Mouse (Mus musculus) erythroblast, adult 5-6 weeks (primary cell): ENCODE results near the gene Slc3a1. TPM values are rescaled to one million over a fixed set of nuclear protein-coding genes. Genes with fewer than 3 reads are reported as not detected.
A peak's percentile ranks its signal among the peaks of the same experiment; 100 is the strongest.

ENCODE experiments used
- ATAC-seq: replicated peaks from 2 replicates; pipeline ENCODE4 v1.8.0; 2016; ENCODE audit warnings: moderate number of reproducible peaks, mild to moderate bottlenecking, moderate TSS enrichment, inconsistent platforms; ENCODE audit not compliant: poor library complexity, low FRiP score, severe bottlenecking
- total RNA-seq, 2 experiments: library from RNA; stranded (forward) in 1 of 2; stranded (reverse) in 1 of 2; fragments of 150-400 nt in 1 of 2; fragments of 200-764, 138-1000 nt in 1 of 2; gene quantifications; 2 replicates each; pipeline versions ENCODE4 v1.2.3 to v1.2.4; 2015 to 2017; ENCODE audit warnings: low replicate concordance in 2 of 2

Gene Slc3a1
- total RNA-seq, 2 experiments from 2014 or later, result not detected

DNA sequence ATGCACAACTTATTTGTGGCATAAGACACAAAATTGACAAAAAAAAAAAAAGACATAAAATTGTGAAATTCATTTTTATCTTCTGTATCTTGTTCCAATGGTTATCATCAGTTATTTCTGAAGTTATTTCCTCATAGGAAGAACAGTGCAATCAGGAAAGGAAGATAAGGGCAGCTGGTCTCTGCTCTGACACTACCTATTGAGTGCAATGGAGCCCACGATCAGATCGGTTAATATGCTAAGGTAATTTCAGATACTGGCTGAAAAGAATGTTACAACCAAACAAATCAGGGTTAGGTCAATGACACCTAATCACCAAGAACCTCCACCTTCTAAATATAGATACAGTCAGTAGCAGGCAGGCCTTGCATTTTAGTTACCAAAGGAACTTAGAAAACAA, 57.2 kb downstream of the Slc3a1 start:
- ATAC-seq, result no peak

DNA sequence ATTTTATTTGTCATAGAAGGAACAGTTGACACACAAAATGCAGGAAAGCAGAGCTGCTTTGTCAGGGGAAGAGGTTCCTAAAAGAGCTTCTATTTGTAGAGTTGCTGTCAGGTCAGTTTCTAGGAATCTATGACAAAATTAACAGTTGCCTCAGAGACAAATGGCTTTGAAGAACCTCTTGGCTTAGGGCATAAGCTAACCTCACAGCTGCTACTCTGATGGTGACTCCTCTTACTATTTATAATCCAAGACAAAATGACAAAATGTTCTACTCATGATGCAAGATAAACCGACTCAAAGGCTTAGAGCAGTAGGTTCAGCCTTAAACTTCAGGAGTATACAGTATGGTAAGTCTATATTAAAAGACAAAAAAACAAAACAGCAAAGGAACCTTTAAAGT, 58.3 kb downstream of the Slc3a1 start:
- no peak for ATAC-seq

DNA sequence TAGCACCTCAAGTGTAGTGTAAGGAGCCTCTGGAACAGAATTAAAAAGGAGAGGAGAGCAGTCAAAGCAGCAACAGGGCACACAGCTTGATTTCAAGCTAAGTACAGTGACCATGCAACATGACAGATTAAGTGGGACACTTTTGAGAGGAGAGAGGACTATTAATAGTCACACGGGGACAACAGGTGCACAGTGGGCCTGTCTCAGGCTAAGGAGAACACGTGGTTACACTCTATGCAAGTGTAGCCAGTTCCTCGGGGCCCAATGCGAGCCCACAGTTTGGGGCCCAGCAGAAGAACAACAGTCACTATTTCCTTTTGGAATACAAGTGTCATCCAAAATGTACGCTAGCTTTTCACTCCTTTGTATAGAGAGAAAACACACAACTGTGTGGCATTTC, 59.4 kb downstream of the Slc3a1 start:
- ATAC-seq, result no peak

DNA sequence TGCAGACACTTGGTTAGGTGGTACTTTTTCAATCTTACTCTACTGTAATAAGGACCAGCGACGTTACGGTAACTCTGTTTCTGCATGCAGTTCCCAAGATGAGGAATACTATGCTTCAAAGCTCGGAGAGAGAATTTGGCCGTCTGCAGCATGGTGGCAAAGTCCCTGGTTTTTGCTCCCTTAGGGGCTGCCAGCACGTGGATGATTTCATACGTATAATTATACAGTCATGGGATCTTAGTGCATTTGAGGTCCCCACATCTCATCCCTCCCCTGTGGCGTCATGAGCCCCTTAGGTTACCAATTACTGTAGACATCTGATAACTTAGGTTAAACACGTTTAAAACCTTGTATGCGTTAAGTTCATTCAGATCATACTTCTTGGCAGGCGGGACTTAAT, 60.2 kb downstream of the Slc3a1 start:
- ATAC-seq, result no peak

GRCm38 (mm10) chr17:85089011-85089410, 60.8 kb downstream of the Slc3a1 start:
- ATAC-seq, result no peak

- ATAC-seq, result peak; percentile 17
Measured at GRCm38 (mm10) chr17:85089621-85090020, 61.4 kb downstream of the Slc3a1 start.

DNA sequence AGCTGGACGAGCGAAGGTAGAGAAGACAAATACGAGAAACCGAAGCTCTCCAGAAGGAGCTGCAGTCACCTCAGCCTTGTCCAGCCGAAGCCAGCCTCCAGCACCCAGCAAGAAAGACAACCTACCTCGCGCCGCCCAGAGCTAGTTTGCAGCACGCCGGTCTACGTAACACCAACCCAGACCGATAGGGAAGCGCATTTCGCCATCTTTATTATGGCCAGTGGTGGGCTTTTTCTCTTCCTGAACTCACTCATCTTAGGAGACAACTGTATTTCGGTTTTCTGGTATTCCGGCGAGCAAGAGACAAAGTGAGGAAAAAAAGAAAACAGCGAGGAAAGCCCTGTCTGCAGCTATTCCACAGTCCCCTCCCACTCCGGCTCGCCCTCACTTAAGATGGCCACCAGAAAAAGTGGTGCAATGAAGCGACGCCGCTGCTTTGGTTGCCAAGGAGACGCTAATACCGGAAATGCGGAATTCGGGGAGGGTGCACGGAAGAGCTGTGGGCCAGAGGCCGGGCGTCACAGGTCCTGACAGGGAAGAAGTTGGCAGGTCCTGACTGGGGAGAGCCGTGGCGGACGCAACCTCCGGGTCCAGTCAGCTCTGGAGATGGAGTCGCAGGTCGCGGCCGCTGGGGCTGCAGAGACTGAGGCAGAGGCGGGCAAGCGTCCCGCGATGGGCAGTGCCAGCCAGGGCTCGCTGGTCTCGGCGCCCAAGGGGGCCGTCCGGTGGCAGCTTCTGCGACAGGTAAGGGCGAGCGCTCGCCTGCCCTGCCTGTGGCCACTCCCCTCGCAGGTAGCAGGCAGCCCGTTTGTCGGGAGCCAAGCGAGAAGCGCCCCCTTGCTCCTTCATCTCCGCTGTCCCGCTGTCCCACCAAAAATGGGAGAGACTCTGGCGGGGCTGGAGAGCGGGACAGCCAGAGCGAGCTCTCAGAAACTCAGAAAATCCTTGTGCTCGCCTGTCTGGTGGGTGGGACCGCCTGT, 62.2 kb downstream of the Slc3a1 start, which contains the start of the genes Prepl and Camkmt:
Prepl (minus strand) TSS at position 122 of the 980 bp plus-strand sequence.
Camkmt (plus strand) TSS at position 433 of the 980 bp plus-strand sequence.
- ATAC-seq, result peak; percentile 96

DNA sequence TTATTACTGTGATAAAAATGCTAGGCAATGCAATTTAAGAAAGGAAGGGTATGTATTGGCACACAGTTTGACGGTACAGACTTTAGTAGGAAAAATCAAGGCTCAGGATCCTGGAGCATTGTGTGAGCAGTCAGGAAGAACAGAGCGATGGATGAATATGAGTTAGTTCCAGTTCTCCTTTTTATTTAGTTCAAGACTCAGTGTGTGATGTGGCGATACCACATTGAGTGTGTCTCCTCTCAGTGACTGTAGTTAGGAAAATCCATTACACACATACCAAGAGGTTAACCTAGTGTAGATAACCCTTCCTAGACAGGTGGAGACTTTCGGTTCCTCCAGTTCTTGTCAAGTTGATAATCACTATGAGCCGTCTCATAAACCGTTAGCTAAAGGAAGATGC, 63.6 kb downstream of the Slc3a1 start:
- ATAC-seq, result no peak

- no peak for ATAC-seq
Measured at GRCm38 (mm10) chr17:85096396-85096795, 68.2 kb downstream of the Slc3a1 start.

- ATAC-seq, result peak; percentile 86
Measured at GRCm38 (mm10) chr17:85098677-85099323, 70.6 kb downstream of the Slc3a1 start.

GRCm38 (mm10) chr17:85100232-85100631, 72.1 kb downstream of the Slc3a1 start:
- no peak for ATAC-seq

DNA sequence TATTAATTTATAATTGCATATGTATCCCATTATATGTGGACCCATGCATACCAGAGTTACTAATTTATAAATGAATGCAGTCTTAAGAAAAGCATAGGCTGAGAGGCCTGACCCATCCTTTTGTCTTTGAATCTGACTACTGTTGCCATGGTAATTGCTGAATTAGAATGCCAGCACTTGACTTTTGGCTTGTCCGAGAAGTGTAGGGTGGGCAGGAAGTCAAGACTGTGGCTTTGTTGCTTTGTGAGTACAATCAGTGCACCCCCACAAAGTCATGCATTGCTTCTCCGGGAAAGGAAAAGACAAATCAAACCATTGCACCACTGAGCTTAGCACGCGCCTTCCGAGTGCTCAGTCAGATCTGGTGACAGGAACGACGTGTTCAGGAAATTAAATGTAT, 73.6 kb downstream of the Slc3a1 start:
- ATAC-seq, result no peak

DNA sequence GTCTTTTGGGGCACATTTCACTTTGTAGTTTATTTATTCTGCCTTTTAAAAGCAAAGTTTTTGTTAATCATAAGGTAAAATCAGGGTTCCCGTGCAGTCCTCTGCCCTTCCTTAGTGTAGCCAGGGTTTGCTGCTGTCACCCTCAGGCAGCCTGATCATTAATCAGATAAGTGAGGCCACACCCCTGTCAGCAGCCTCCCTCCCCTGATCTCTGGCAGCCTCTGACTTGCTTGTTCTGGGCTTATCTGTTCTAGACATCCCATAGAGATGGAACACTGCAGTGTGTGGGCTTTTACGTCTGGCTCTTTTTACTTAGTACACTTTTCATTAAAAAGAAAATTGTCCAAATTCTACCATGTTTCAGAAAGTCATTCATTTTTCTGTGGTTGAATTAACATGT, 75.1 kb downstream of the Slc3a1 start:
- ATAC-seq, result peak; percentile 61

DNA sequence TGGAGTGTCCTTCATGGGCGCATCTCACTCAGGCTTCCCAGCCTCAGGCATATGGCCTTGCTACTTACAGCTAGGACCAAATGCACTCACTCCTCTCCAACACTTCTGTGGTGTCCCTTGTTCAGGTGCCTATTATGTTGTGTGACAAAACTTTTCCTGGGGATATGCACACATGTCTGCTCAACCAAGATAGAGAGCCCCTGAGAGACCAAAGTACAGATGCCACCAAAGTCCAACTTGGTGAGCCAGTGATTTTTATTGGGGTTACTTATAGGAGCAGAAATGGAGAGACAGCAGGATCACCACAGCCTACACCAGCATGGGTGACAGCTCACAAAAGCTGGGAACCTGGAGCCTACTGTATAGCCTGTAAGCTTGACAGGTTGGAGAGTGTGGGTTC, 82.5 kb downstream of the Slc3a1 start:
- ATAC-seq, result no peak

DNA sequence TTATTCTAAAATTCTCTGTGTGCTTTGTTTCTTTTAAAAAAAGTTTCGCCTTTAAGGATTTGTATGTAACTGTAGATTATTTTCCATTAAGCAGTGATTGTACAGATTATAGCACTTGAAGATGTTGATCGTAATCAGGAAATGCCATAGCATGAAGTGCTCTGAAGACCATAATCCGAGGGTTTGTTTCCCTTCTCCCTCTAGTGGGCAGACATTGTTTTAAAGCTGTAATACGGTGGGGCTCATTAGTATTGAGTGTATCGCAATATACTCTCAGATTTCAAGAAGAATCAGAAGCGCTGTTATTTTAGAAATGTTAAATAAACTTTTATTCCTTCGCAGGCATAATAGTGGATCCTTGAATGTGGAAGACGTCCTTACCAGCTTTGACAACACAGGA, 85.3 kb downstream of the Slc3a1 start:
- no peak for ATAC-seq

Other genes with a start within 250 kb of the Slc3a1 start
- 36.4 and 60.1 TPM in 2 replicates for gene Lrpprc, start 237.6 kb upstream of the Slc3a1 start, total RNA-seq (2015; ENCODE audit: low replicate concordance)
- gene Lrpprc, start 237.6 kb upstream of the Slc3a1 start, total RNA-seq (2017; ENCODE audit: low replicate concordance), result 74.5 and 116 TPM in 2 replicates
- 53.0 and 62.7 TPM in 2 replicates for gene Ppm1b, start 71.6 kb upstream of the Slc3a1 start, total RNA-seq (2015; ENCODE audit: low replicate concordance)
- gene Ppm1b, start 71.6 kb upstream of the Slc3a1 start, total RNA-seq (2017; ENCODE audit: low replicate concordance), result 69.9 and 108 TPM in 2 replicates
- 6.1 and 17.9 TPM in 2 replicates for gene Prepl, start 61.9 kb downstream of the Slc3a1 start, total RNA-seq (2015; ENCODE audit: low replicate concordance)
- gene Prepl, start 61.9 kb downstream of the Slc3a1 start, total RNA-seq (2017; ENCODE audit: low replicate concordance), result 3.7 and 5.7 TPM in 2 replicates
- gene Camkmt, start 62.2 kb downstream of the Slc3a1 start, total RNA-seq (2015; ENCODE audit: low replicate concordance), result 2.3 TPM in 1 of 2 replicates, not detected in the other
- 1.5 and 2.8 TPM in 2 replicates for gene Camkmt, start 62.2 kb downstream of the Slc3a1 start, total RNA-seq (2017; ENCODE audit: low replicate concordance)